Mouse (Mus musculus): Measurements from ENCODE around the gene Gmeb1. TPM values are rescaled to one million over a fixed set of nuclear protein-coding genes. Genes with fewer than 3 reads are reported as not detected.
"Not testable (repeated sequence)": the region's sequence is repeated elsewhere in the genome, so short reads cannot be mapped to it uniquely, and the experiment has no call there.

Gene Gmeb1
- polyA plus RNA-seq (2012; rRNA removed): 11.7 and 15.8 TPM in 2 replicates

DNA sequence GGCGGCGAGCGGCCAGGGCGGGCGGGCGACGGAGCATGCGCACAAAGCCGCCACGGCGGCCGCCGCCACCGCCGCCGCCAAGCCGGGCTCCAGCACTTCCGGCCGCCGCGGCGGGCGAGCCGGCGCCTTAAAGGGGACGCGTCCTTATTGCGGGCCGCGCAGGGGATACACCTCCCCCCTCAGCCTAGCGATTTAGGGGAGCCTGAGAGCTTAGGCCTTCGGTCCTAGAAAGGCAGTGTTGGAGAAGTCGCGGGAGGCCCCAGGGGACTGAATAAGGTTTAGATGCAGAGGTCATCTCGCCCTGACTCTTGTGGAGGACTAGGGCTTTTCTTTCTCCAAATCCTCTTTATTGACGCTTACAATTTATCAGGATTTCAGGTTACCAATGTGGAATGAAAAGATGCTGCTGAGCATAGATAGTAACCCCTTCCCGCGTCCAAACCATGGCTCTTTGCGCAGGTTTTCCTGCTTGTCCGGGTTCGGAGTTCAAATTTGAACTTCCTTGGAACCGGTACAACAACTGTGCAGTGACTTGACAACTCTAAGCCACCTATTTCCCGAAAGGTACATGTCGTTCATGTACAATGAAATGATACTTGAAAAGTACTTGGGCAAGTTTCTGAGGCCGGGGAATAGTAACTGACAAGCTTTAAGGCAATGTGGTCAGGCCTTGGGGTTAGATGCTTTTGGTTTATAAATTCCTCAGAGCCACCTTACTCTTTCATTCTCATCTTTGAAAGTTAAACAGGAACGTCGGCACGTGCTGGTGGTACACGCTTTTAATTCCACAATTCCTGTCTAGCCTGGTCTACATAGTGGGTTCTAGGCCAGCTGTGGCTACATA, at the start of gene Gmeb1:
Gmeb1 (minus strand) TSS at position 89 of the 844 bp plus-strand sequence.
- no peak for DNase-seq (ENCODE audit: low read depth, low spot score)
- 8% methylated on average over 33 of the region's 49 CpGs for WGBS

DNA sequence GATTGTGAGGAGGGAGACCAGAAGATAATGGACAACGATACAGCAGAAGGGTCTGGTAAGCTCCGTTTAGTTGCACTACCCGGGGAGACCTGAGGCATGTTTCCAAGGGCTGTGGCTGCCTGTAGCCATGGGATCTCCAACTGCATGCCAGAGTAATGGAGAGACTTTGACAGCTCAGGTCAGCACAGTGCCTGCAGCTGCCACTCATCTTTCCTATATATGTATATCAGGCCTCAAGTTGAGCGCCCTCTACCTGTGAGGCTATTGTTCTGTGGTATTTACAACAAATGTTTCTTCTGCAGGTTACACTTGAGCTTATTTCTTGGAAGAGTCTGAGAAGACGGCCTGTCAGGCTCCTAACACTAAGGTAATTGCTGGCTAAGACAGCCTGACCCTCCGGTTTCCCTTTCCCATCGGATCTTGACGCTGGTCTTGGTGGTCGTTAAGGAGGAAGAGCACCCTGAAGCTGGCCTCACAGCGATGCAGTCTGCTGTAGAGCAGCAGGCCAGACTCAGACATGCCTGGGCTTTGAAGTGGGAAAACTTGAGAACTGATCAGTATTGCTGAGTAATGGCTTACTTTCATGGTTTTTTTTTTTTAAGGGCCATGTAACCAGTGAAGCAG, 48.6 kb upstream of the Gmeb1 start:
- 16% methylated on average over 10 of the region's 10 CpGs for WGBS
- DNase-seq (ENCODE audit: low read depth, low spot score): peak; percentile 58

DNA sequence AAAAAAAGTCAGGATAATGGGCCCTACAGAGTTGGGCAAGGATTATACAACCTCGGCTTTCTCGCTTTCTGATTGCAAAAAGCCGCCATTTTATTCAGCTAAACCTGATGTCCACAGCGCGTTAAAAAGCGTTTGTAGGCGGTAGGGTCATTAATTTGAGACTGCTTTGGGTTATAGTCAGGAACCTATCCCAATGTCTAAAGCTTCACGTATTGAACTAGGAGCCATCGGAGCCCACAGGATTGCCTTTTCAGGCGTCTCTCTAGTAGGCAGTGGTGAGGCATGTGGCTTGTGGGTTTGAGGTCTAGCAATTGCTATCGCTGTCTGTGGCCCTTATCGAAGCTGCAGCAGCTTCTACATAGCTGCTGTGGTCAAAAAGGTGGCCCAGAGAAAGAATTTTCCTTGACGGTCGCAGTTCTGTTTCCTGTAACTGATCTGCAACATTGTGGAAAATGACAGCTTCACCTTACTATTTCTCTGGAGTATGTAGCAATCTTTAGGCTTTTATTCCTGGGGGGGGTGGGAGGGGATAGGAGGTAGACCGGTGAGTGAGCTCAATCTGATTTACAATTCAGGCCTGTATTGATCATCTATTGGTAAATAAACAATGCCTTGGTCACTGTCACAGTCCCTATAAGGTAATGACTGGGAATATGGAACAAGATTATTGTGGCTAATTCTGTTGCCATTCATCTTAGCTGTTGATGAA, 47.9 kb upstream of the Gmeb1 start:
- under 1% methylated on average over 15 of the region's 15 CpGs for WGBS
- DNase-seq (ENCODE audit: low read depth, low spot score): no peak

DNA sequence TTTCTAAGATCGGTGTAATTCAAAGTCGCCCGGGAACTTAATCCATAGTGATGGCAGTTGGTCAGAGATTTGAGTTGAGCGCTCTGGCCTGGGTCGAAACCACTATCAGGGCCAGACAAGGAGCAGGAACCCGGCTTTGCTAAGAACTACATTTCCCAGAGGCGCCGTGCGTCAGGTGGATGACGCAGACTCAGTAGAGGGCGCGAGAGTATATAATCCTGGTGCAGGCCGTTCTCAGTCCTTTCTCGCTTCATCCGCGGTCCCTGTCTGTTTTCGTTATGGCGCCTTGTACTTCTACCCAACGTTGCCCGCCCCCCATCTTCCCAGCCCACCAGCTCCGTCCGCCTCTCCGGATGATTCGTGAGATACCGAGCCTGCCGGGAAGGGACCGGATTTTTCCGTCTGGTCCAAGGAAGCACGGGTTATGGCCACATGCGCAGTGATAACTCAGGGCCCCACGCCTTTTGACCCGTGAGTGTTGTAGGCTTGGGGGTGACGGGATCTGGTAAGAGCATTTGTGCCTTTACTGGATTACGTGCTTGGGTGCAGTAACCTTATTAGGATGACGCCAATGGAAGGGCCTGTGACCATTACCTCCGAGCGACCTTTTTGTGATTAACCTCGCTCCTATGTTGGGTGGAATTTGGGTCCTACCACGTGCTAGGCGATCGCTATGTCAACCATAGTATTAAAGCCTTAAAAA, 47.2 kb upstream of the Gmeb1 start:
- DNase-seq (ENCODE audit: low read depth, low spot score): peak; percentile 75
- under 1% methylated on average over 41 of the region's 41 CpGs for WGBS

DNA sequence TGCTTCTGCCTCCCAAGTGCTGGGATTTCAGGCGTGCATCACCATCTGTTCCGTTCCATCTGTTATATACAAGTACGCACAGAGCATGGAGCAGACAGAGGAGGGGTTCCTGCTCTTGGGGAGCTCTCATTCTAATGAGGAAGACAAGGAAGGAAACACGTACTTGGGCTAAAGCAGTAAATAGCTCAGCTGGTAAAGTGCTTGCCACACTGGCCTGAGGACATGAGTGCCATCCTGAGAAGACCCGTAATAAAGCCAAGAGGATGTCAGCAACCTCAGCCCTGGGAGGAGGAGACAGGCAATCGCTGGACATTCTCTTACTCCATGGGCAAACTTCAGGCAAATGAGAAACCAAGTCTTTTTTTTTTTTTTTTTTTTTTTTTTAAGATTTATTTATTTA, 44.6 kb upstream of the Gmeb1 start:
- WGBS: 76% methylated on average over 6 of the region's 6 CpGs
- DNase-seq (ENCODE audit: low read depth, low spot score): no peak

DNA sequence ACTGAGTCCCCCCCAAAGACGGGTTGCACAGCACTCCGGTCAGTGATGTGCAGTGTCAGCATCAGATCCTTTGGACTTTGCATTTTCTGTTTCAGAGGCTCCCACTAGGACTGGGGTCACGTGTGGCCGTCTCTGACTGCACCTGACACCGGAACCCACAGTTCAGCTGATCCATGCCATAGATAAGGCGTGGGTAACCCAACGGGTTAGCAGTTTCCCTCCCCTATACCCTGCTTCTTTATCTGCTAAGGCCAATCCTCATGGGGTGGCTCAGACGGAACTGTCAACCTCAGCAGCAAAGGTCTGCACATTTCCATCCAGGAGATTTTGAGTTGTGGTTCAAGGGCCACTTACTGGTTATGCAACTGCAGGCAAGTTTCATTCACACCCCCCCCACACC, 43.9 kb upstream of the Gmeb1 start:
- no peak for DNase-seq (ENCODE audit: low read depth, low spot score)
- 91% methylated on average over 8 of the region's 8 CpGs for WGBS

DNA sequence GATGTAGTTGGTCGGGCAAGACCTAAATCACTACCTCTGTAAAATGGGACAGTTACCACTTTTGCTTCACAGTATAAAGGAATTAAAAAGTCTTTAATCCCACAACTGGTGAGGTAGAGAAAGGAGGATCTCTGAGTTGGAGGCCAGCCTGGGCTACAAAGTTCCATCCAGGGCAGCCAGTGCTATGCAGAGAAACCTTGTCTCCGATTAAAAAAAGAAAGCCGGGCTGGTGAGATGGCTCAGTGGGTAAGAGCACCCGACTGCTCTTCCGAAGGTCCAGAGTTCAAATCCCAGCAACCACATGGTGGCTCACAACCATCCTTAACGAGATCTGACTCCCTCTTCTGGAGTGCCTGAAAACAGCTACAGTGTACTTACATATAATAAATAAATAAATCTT, 42.1 kb upstream of the Gmeb1 start:
- DNase-seq (ENCODE audit: low read depth, low spot score): not testable (repeated sequence)
- 32% methylated on average over 6 of the region's 6 CpGs for WGBS

DNA sequence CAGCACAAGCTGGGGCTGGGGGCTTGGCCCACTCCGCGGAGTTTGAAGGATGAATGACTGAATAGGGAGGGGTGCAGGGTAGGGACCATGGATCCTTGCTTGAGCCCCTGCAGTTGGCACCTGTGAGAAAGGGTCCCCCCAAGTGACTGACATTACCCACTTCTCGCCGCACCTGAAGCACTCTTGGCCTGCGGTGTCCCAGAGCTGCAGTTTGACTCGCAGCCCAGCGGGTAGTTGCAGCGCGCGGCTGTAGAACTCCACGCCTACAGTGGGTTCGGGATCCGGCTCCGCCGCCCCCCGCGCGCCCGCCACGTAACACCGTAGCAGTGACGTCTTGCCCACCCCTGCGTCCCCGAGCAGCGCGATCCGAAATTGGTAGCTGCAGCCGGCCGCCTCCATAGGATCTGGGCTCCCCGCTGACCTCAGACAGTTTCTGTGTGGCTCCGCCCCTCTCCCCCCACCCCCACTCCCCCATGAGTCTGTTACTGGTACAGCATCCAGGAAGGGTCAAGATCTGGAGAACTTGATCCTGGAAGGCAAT, 41.6 kb upstream of the Gmeb1 start, which contains the start of gene Rab42:
Rab42 (minus strand) TSS at position 447 of the 541 bp plus-strand sequence.
- WGBS: 4% methylated on average over 31 of the region's 31 CpGs
- no peak for DNase-seq (ENCODE audit: low read depth, low spot score)

DNA sequence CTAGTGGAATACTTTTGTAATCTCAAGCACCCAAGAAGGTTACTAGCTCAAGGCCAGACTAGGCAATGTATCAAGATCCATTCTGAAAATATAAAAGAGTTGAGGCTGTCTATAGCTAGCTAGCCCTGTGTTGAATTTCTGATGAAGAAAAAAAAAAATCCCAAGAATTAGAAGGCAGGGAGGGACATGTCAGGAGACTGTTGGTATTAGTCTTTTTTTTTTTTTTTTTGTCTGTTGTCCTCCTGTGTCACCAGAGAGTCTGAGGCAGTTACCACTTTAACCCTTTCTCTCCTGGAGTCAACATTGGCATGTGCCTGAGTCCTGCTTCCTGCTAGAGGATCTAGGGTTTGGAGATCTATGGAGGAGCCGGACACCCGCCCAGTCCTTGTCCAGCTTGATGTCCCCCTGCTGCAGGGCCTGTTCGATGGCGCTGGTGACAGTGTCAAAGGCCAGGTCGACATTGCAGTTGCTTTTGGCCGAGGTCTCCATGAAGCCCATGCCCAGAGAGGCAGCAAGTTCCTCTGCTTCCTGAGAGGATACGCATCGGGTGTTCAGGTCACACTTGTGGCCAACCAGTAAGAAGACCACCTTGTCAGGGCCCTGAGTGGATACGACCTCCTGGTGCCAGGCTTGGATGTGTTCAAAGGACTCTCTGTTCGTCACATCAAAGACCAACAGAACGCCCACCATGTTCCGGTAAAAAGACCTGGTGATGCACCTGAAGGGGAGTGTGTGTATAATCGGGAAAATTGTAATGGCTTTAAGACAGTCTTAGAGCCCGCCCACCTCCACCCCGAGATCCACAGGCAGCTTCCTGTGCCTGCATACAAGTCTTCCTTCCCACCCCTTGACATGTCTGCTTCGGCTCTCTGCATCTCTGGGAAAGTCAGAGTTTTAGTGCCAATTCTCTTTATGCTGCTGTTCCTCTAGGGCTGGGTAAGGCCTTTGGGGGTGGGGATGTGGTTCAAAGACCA, 40.9 kb upstream of the Gmeb1 start:
- 69% methylated on average over 16 of the region's 16 CpGs for WGBS
- DNase-seq (ENCODE audit: low read depth, low spot score): no peak

DNA sequence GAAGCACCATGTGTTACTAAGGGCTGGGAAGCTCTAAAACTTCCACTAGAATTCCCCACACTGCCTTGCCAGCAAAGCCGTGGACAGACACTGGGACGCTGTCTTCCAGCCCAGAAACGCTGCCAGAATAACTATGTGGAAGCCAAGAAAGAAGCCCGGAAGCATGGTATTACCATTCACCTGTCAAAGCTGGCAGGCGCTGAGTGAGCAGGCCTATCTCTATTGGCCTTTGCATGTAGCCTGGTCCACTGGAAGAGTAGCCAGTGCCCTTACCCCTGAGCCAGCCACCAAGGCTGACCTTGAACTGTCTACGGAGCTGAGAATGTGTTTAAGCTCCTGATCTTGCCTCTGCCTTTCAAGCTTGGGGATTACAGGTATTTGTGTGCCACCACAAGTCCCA, 40.1 kb upstream of the Gmeb1 start:
- DNase-seq (ENCODE audit: low read depth, low spot score): no peak
- WGBS: 73% methylated on average over 6 of the region's 6 CpGs

DNA sequence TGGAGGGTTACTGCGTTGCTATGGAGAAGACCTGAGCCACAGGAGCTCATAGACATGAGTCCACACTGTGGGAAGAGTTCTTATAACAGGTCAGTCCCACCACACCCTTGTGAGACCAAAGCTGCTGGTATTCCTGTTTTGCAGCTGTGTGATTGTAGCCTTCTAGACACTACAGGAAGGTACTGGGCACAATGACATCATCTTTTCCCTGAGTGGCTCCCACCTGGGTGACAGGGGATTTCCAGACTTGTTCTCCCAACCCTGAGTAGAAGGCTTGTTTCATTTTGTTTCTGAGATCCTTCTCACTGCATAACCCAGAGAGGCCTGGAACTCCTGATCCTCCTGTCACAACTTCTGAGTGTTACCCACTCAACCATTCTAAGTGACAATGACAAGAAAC, 38.4 kb upstream of the Gmeb1 start:
- 86% methylated on average over 1 of the region's 1 CpGs for WGBS
- no peak for DNase-seq (ENCODE audit: low read depth, low spot score)

DNA sequence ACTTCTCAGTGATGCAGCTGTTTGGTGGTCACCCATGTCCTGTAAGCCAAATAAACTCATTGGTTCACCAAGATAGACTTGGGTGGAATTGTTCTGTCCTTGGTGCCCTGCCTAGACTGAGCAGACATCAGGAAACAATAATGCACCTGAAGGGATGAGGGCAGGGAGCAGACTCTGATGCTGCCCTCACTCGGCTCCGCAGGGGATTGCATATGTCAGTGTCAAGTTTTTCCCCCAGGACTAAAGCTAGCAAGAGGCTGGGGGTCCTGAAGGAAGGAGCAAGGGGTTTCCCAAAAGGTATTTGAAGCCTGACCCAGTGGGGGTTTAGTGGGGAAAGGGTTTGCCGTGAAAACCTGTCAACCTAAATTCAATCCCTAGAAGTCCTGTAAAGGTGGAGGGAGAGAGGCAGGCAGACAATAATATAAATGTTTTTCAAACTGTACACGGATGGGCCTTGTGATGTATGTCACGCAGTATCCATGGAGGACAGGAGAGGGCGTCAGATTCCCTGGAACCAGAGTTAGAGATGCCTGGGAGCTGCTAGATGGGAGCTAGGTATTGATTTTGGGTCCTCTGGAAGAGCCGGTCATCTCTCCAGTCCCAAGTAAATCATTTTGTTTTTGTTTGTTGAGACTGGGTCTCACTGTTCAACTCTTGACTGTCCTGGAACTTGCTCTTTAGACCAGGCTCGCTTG, 34.4 kb upstream of the Gmeb1 start:
- 56% methylated on average over 8 of the region's 8 CpGs for WGBS
- no peak for DNase-seq (ENCODE audit: low read depth, low spot score)

DNA sequence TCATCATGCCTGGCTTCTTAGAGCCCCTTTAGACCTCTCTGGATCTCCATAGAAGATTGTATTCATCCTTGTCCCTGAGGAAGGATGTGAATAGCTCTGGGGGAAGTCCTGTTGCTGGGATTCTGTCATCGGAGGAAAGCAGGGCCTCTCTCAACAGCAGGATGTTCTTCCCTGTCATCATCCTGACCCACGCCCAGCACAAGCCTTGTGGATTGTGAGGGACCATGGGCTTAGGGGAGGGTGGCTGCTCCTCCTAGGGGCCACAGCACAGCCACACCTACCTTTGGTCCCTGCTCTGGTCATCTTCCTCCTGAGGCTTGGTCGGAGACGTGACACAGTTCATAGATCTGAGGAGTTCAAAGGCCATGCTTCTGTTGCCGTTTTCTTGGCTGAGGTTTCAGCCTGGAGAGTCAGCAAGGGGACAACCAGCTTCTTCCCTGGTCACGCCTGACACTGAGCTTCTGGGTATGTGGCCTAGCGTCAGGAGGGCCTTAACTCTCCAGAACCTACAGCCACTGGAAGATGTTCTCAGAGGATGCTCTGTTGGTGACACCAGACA, 32.4 kb upstream of the Gmeb1 start:
- DNase-seq (ENCODE audit: low read depth, low spot score): no peak
- WGBS: 77% methylated on average over 7 of the region's 7 CpGs

DNA sequence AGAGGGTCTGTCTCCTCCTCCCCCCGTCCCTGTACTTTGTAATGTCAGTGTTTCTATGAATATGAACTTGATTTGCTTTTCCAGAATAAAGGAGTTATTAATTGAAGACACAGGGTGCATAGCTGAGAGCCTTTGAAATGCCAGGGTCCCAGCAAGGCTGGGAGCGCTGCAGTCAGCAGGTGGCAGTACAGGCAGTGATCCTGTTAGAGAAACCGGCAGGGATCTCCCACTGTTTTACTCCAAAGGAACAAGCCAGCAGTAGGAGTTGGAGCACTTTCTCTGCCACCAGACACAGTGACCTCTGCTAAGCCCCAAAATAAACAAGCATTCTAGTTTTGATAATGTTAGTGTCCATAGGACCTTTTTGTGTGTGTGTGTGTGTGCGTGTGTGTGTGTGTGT, 31.6 kb upstream of the Gmeb1 start:
- WGBS: 57% methylated on average over 4 of the region's 4 CpGs

DNA sequence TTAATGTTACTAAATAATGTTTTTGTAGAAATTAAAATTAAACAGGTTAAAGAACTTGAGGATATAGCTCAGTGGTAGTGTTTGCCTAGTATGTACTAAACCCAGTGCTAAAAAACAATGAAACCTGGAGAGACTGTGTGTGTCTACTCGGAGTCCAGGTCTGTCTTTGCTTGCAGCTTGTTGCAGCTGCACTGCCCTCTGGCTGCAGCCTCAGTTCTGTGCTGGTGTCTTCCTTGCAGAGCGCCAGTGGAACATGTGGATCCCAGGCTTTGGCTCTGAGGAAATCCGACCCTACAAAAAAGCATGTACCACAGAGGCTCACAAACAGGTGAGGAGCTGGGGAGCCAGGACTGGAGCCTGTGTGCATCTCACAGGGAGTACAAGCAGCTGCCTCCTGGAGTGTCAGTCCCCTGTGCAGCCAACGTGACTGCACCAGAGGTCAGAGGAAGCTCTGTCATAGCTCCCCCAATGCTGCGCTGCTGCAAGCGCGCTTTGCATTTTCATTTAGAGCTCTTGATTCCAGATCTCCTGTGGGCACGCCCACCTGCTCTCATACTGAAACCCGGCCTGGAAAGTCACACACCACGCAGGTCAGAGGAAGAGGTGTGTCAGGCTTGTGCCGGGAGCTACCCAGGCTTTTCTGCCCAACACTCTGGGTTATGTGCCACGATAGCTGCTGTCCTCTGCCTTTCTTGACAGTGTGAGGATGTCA, 30.4 kb upstream of the Gmeb1 start:
- DNase-seq (ENCODE audit: low read depth, low spot score): no peak
- WGBS: 85% methylated on average over 12 of the region's 12 CpGs

More for the DNA sequence above, 31.6 kb upstream of the Gmeb1 start:
- DNase-seq (ENCODE audit: low read depth, low spot score): no peak

DNA sequence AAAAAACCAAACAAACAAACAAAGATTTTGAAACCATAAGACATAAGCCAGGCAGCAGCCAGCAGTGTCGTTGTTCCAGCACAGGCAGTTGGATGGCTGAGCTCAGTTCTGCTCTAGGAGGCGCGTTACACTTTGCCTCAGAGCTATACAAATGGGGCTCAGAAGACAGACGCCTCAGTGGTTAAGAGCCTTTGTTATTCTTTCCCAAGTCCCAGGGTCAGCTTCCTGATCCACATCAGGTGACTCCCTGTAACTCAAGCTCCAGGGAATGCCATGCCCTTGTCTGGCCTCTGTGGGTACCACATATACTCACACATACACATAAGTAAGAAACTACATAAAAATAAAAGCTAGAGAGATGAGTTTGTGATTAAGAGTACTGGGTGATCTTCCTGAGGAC, 29.7 kb upstream of the Gmeb1 start:
- DNase-seq (ENCODE audit: low read depth, low spot score): no peak
- WGBS: 98% methylated on average over 4 of the region's 4 CpGs

DNA sequence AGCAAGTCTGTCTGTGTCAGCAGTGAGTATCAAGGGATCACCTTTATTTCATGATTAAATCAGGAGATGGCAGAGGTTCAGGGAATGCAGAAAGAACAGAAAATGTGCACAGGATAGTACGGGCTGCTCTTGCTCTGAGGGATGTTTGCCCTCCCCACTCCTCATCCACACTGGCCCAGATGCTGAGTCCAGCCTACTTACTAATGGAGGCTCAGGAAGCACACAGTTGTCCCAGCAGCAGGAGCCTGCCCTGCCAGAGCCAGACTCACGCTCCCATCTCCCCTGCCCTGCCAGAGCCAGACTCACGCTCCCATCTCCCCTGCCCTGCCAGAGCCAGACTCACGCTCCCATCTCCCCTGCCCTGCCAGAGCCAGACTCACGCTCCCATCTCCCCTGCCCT, 27.4 kb upstream of the Gmeb1 start:
- 90% methylated on average over 4 of the region's 5 CpGs for WGBS
- DNase-seq (ENCODE audit: low read depth, low spot score): not testable (repeated sequence)
